Mouse (Mus musculus): ENCODE measurements at regions not wholly inside any gene's neighbourhood (a gene's known extent, or its start where the extent isn't known, plus 50 kb on each side); places are given as distances from the start of the nearest gene placed in this dataset.

DNA sequence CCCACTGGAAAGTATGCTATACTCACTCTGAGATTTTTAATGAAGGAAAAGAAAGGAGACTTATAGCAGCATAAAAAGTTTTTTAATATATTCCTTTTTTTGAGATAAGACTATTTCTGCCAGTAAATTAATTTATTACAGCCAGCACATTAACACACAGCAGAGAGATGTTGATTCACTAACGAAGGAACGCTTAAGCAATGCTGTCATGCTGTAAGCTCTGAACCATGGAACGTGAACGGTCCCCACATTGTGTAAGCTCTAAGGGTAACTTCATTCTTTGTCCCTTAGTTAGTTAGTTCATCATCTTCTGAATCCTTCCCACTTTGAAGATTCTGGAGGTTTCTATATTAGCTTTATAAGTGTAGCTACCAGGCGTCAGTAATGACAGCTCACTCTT is 79.8 kb upstream of the Smarcad1 start:
- TF ChIP-seq CTCF (IDR thresholded peaks at IDR 0.05; ENCODE audit: borderline replicate concordance, control insufficient read depth, extremely low read depth, insufficient read depth, low read length, poor library complexity) (no peak), POLR2A (IDR thresholded peaks at IDR 0.05; ENCODE audit: control insufficient read depth, extremely low read depth, insufficient read depth, low read length, poor library complexity) (no peak)

Measured in thymus, adult 2 months (tissue).